Mouse (Mus musculus): ENCODE data around the gene Ccdc163.
A peak's percentile ranks its signal among the peaks of the same experiment; 100 is the strongest.

Ccdc163 gene

DNA sequence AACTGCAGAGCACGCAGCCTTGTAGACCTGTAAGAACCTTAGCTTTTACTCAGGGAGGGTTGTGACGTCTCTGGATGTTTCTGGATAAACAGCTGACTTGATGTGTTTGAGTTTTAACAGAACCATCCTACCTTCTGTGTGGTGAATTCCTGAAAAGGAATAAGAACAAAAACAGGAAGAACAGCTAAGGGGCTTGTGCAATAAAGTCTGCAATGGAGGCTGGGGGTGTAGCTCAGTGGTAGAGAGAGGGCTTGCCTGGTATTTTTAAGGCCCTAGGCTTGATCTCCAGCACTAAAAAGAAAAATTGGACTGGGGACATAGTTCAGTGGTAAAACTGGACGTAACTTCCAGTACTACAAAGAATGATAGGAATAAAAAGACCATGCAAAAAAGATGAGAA lies 68.8 kb downstream of the Ccdc163 start:
- no peak for DNase-seq (ENCODE audit: low spot score in 2 of 2)

DNA sequence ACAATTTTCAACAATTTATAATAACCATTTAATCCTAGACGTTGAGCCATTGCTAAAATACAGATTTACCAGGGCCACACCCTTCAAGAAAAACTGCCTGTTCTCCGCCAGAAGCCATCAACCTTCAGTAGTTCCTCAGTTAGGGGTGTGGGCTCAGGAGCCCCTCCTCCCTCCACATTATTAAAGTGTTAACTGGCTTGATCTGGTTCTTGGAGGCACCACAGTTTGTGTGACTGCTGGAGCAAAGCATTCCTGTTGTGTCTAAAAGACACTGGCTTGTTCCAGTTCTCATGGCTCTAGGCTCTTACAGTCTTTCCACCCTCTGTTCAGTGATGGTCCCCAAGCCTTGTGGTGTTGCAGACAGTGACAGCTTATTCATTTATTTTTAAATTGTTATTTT lies 72.2 kb downstream of the Ccdc163 start:
- no peak for DNase-seq (ENCODE audit: low spot score in 2 of 2)

DNA sequence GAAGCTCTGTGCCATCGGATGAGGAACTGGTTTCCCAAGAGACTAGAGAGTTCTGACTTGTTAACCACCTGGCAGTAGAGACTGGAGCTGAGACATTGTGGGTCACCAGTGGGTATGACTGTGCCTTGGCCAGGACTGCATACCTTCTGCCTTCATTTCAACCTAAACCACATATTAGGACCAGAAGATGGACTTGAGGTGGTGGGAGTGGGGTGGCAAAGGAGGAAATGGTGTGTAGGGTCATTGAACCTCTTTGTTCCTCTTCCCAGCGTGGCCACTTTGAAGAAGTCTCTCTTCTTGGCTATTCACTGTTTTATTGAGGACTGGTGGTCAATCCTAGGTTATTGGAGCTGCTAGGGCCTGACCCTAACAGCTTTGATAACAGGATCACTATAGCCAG lies 73.1 kb downstream of the Ccdc163 start:
- no peak for DNase-seq (ENCODE audit: low spot score in 2 of 2)

DNA sequence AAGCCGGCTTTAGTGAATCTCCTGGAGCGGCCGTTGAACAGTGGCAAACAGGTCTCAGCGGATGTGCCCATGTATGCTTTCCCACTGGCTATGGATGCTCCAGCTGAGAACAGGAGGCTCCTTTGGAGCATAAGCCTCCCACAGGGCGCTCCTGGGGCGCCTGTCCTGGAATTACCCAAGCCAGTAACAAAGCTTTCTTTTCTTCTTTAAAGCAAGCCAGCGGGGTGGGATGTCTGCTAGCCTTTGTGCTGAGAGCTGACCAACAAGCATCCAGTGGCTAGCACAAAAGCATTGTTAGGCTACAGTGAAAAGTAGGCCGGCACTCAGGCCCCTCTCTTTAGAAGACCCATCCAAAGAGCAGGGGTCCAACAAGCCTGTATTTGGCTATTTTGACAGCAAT lies 73.9 kb downstream of the Ccdc163 start:
- DNase-seq (ENCODE audit: low spot score in 2 of 2), result no peak

DNA sequence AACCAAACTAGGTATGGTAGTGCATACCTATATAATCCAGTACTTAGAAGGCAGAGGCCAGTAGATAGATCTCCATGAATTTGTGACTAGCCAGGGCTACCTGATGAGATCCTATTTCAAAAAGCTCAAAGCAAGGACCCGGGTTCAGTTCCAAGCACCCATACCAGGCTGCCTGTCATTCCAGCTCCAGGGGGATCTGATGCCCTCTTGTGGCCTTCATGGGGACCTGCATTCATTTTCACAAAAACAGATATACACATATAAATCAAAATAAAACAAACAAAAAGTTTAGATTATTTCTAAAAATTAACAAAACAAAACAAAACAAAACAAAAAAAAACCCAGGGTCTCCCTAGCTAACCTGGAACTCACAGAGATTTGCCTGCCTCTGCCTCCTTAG lies 78.3 kb downstream of the Ccdc163 start:
- no peak for DNase-seq (ENCODE audit: low spot score in 2 of 2)

DNA sequence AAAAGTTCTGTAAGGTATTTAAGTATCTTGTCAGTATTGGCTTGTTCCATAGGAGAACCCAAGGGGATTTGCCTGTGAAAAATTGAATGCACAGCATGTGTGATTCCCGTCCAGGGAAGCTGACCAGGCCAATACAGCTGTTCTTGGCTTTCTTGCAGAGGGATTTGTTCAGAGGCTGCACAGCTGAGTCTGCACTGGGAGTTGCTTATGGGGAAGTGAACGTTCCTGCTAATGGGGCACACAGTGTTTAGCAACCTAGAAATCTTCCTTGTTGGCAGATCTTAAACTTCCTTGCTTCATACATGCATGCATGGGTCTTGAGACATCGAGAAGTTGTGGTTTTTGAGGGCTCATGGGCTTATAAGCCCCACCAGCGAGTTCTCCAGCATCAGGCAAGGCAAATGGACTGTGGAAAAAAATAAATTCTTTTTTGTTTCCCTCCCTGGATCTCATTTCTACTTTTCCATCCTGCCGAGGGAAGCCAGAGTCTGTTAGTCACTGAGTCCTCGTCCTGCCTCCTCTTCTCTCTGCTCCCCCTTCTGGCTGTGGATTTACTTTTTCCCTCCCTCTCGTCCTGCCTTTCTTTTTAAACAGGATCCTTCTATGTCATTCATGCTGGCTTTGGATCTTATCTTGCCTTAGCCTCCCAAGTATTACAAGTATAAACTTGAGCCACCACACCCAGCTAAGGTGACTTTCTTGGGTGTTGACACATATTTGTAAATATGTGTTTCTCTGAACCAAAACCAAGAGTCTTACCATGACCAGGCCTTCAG lies 79.9 kb downstream of the Ccdc163 start:
- DNase-seq (ENCODE audit: low spot score in 2 of 2), result peak in 1 of 2 experiments; percentile 14

DNA sequence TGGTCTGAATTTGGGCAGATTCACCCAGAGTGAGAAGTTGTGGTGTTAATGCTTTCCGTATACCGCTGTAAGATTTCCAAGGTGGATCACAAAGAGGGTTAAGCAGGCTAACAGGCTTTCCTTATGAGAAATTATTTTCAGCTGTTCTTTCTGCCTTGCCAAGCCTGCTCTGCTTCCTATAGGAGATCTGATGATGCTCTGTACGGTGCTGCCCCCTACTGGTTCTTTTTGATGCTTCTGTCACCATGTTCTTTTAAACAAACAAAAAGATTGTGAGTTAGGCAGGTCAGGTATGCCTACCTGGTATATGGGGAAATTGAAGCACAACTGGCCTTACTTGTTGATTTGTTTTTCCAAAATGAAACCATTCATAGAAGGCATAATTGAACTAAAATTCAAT lies 80.6 kb downstream of the Ccdc163 start:
- peak; percentile 76 to 89 for DNase-seq (ENCODE audit: low spot score in 2 of 2)

DNA sequence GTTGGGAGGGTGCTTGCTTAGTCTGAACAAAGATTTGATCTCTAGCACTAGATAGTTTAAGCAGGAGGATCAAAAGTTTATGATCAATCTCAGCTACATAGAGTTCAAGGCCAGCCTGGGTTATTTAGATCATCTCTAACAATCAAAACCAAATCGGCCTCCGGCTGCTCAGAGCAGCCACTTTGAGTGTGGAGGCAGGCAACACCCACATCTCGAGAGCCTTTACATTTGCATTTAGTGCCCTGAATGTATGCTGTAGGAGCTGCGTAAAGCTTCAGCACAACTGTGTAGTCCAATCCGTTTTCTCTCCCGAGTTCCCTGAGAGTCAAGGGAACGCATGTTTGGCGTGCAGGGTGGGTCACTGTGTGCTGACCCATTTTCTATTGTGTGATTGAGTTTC lies 84.1 kb downstream of the Ccdc163 start:
- DNase-seq (ENCODE audit: low spot score in 2 of 2), result no peak

DNA sequence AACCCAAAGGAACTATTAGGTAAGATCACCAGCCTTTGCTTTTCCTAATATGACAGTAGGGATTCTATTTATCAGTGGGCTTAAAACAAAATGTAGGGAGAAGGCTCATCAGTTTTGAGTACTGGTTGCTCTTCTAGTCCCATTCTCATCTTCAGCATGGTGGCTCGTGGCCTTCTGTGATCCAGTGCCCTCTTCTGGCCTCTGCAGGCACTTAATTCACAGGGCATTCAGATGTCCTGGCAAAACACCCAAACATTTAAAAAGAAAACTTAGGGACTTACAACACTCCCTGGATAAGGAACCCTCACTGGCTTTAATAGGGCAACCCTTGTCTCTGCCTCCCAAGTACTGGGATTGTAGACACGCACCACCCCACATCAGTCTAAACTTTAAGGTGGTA lies 86.0 kb downstream of the Ccdc163 start:
- no peak for DNase-seq (ENCODE audit: low spot score in 2 of 2)

DNA sequence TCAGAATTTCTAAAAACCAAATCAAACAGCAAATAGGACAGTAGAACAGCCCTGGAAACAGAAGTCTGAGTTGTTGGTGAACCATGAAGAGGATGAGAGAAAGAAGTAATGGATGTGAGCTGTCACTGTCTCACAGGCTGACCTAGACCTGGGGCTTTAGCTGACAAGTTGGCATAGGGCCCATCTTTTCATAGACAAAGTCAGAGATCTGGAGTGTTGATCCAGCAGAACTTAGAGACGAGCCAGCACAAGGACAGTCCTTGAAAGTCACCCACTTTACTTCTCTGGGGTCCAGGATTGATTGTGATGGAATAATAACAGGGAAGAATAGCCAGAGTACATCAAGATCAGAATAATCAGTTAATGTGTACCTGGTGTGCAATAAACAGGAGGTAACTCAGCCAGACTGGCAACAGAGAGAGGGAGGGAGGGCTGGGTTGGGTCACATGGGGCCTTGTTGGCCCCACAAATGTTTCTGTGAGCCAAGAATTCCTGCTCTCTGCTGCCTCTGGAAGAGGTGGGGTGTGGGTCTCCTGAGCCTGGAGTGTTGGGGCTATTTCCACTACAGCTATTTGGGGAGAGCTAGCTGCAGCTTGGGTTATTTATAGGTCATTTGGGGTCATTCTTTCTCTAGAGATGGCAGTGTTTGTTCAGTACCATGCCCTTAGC lies 88.3 kb downstream of the Ccdc163 start:
- no peak for DNase-seq (ENCODE audit: low spot score in 2 of 2)

DNA sequence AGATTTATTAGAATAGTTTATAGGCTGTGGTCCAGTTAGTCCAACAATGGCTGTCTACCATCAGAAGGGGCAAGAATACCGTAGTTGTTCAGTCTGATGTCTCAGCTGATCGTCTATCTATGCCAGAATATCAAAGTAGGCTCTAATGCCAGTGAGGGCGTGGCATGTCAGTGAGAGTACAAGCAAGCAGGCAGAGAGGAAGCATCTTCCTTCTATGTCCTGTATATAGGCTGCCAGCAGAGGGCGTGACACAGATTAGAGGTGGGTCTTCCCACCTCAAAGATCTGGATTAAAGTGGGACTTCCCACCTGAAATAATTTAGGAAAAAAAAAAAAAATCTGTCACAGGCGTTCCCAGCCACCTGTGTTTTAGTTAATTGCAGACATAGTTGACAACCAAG lies 91.6 kb downstream of the Ccdc163 start:
- DNase-seq (ENCODE audit: low spot score in 2 of 2), result no peak
